Comparison of ENCODE assay signal across 12 mouse cellular contexts in genomic region chr2:163875484-163875883, GRCm38 (mm10). TPM values are rescaled to one million over a fixed set of nuclear protein-coding genes. Genes with fewer than 3 reads are reported as not detected.
A peak's percentile ranks its signal among the peaks of the same experiment; 100 is the strongest.
DNase-seq lines count a peak whose midpoint lies in the region; ATAC-seq and TF ChIP-seq lines count a peak whose summit lies in the region.
"Had no signal": no experiment of that assay in that cellular context is flagged by ENCODE, and none has a peak within 500 bp of the region (broad histone marks: within the 10 kb centered on the region; RNA-seq: fewer than 3 reads in every experiment).

No protein-coding gene starts in this region.

- no peak overlapping the region for H3K4me3 ChIP-seq in left cerebral cortex, adult 2 months
- H3K4me3 ChIP-seq in forebrain, embryonic 16.5 days (replicated peaks; ENCODE audit: low read length), result no peak overlapping the region
- H3K4me3 ChIP-seq in neural tube, embryonic 13.5 days, result no peak overlapping the region
- H3K4me3 ChIP-seq in heart, embryonic 12.5 days, result no peak overlapping the region
- H3K4me3 ChIP-seq: limb, embryonic 12.5 days had no signal

- intact Hi-C loops in left cerebral cortex, adult 2 months (cut with DNase I), result no loop called here

- peaks cover 18% of the 10 kb centered on the region for H3K4me1 ChIP-seq in forebrain, embryonic 16.5 days (replicated peaks; ENCODE audit: control insufficient read depth, insufficient read depth, low read length)
- peaks cover 32% of the 10 kb centered on the region for H3K4me1 ChIP-seq in neural tube, embryonic 13.5 days (replicated peaks)
- H3K4me1 ChIP-seq in heart, embryonic 12.5 days (replicated peaks), result peaks cover 18% of the 10 kb centered on the region
- H3K4me1 ChIP-seq: limb, embryonic 12.5 days had no signal

- H3K36me3 ChIP-seq in forebrain, embryonic 16.5 days (ENCODE audit: control insufficient read depth, insufficient read depth), result no peaks in the 10 kb centered on the region
- H3K36me3 ChIP-seq in neural tube, embryonic 13.5 days, result no peaks in the 10 kb centered on the region
- no peaks in the 10 kb centered on the region for H3K36me3 ChIP-seq in heart, embryonic 12.5 days
- H3K36me3 ChIP-seq: limb, embryonic 12.5 days had no signal

- H3K27me3 ChIP-seq in forebrain, embryonic 16.5 days (replicated peaks; ENCODE audit: control insufficient read depth, insufficient read depth, low read length), result peaks cover 4% of the 10 kb centered on the region; the same call in 1 of the 2 replicates
- H3K27me3 ChIP-seq in neural tube, embryonic 13.5 days, result no peaks in the 10 kb centered on the region
- peaks cover 30% of the 10 kb centered on the region for H3K27me3 ChIP-seq in heart, embryonic 12.5 days (replicated peaks)

- 41% methylated on average over 7 of the region's 7 CpGs for WGBS in forebrain, embryonic 16.5 days
- WGBS in neural tube, embryonic 13.5 days, result 60% methylated on average over 7 of the region's 7 CpGs
- WGBS in heart, embryonic 12.5 days, result 58% methylated on average over 7 of the region's 7 CpGs

- H3K4me2 ChIP-seq in forebrain, embryonic 16.5 days (ENCODE audit: low read length), result no peak overlapping the region
- H3K4me2 ChIP-seq in neural tube, embryonic 13.5 days, result no peak overlapping the region
- H3K4me2 ChIP-seq in heart, embryonic 12.5 days, result no peak overlapping the region
- H3K4me2 ChIP-seq: limb, embryonic 12.5 days had no signal

- no peak overlapping the region for H3K9ac ChIP-seq in forebrain, embryonic 16.5 days (replicated peaks; ENCODE audit: low read depth, low read length)
- H3K9ac ChIP-seq in neural tube, embryonic 13.5 days, result no peak overlapping the region
- H3K9ac ChIP-seq in heart, embryonic 12.5 days, result no peak overlapping the region
- H3K9ac ChIP-seq: limb, embryonic 12.5 days had no signal

- TF ChIP-seq CTCF in left cerebral cortex, adult 2 months (IDR thresholded peaks at IDR 0.05), result no peak

- H3K27ac ChIP-seq in left cerebral cortex, adult 2 months, result peak overlapping the region; percentile 61; the same call in 1 of the 2 replicates
- no peak overlapping the region for H3K27ac ChIP-seq in forebrain, embryonic 16.5 days (ENCODE audit: low read length)
- H3K27ac ChIP-seq in neural tube, embryonic 13.5 days (replicated peaks), result peak overlapping the region; percentile 34
- H3K27ac ChIP-seq in heart, embryonic 12.5 days (ENCODE audit: poor library complexity, severe bottlenecking), result no peak overlapping the region
- H3K27ac ChIP-seq: limb, embryonic 12.5 days had no signal

- peak; percentile 82 for ATAC-seq in forebrain, embryonic 16.5 days
- peak; percentile 78 for ATAC-seq in neural tube, embryonic 13.5 days (ENCODE audit: low read depth)
- ATAC-seq in heart, embryonic 12.5 days (ENCODE audit: insufficient number of reproducible peaks, low FRiP score), result no peak

- DNase-seq in adrenal gland, postnatal 14 days, result peak; percentile 59
- no peak for DNase-seq in adrenal gland, adult (ENCODE audit: inconsistent age in 2 of 2, low spot score in 1 of 2)
- no peak for DNase-seq in left cerebral cortex, adult 2 months (ENCODE audit: extremely low spot score in 1 of 2, low spot score in 2 of 2)
- no peak for DNase-seq in left cerebral cortex, adult 9 months (ENCODE audit: low spot score in 2 of 2)
- no peak for DNase-seq in cerebellum, adult 9-10 months
- DNase-seq: kidney, adult 11 months had no signal

- H3K9me3 ChIP-seq in forebrain, embryonic 16.5 days (ENCODE audit: control insufficient read depth, low read length), result no peaks in the 10 kb centered on the region
- H3K9me3 ChIP-seq in neural tube, embryonic 13.5 days, result no peaks in the 10 kb centered on the region
- H3K9me3 ChIP-seq in heart, embryonic 12.5 days (replicated peaks), result no peaks in the 10 kb centered on the region
- H3K9me3 ChIP-seq: limb, embryonic 12.5 days had no signal

RNA-seq across cellular contexts. Expression of gene Kcnk15, which starts 22.0 kb away (rescaled TPM):
- not detected in 2 replicates for total RNA-seq in adrenal gland, postnatal 14 days (2021)
- under 1 TPM in 1 of 2 experiments, not detected in 1; 0.28 TPM for total RNA-seq in left cerebral cortex, adult 2 months (2021)
- not detected in 2 replicates for polyA plus RNA-seq in forebrain, embryonic 16.5 days (2015; fragmentation: Nextera tagmentation; extraction: Ambion mirVana)
- polyA plus RNA-seq in neural tube, embryonic 13.5 days (2015; fragmentation: Nextera tagmentation; extraction: Ambion mirVana), result not detected in 2 replicates
- not detected in 2 replicates for polyA plus RNA-seq in heart, embryonic 12.5 days (2016; fragmentation: Nextera tagmentation; extraction: Ambion mirVana)
- total RNA-seq: common myeloid progenitor, adult 5-6 weeks had no signal
- polyA plus RNA-seq: gonadal fat pad, adult 2 months; limb, embryonic 12.5 days had no signal

RNA-seq across cellular contexts. Expression of gene Rims4, which starts 43.0 kb away (rescaled TPM):
- 72.1 and 92.7 TPM in 2 replicates for total RNA-seq in adrenal gland, postnatal 14 days (2021)
- 10 to 100 TPM; 85.4 to 89.5 TPM for total RNA-seq in left cerebral cortex, adult 2 months (2021)
- polyA plus RNA-seq in forebrain, embryonic 16.5 days (2015; fragmentation: Nextera tagmentation; extraction: Ambion mirVana), result 7.0 and 9.8 TPM in 2 replicates
- polyA plus RNA-seq in neural tube, embryonic 13.5 days (2015; fragmentation: Nextera tagmentation; extraction: Ambion mirVana), result 8.5 and 8.7 TPM in 2 replicates
- 0.65 and 0.77 TPM in 2 replicates for polyA plus RNA-seq in heart, embryonic 12.5 days (2016; fragmentation: Nextera tagmentation; extraction: Ambion mirVana)
- total RNA-seq: common myeloid progenitor, adult 5-6 weeks had no signal

RNA-seq across cellular contexts. Expression of gene Ccn5, which starts 54.8 kb away (rescaled TPM):
- total RNA-seq in adrenal gland, postnatal 14 days (2021), result 0.26 TPM in 1 of 2 replicates, not detected in the other
- under 1 TPM; 0.19 to 0.38 TPM for total RNA-seq in left cerebral cortex, adult 2 months (2021)
- 0.15 and 0.27 TPM in 2 replicates for polyA plus RNA-seq in forebrain, embryonic 16.5 days (2015; fragmentation: Nextera tagmentation; extraction: Ambion mirVana)
- 0.32 TPM in 1 of 2 replicates, not detected in the other for polyA plus RNA-seq in neural tube, embryonic 13.5 days (2015; fragmentation: Nextera tagmentation; extraction: Ambion mirVana)
- 0.14 and 0.26 TPM in 2 replicates for polyA plus RNA-seq in heart, embryonic 12.5 days (2016; fragmentation: Nextera tagmentation; extraction: Ambion mirVana)
- total RNA-seq: common myeloid progenitor, adult 5-6 weeks had no signal

Comparison
In these comparisons a context has a peak if more than half of its experiments do, and no peak if none do; other contexts are left out.
1. H3K27ac ChIP-seq: peak in left cerebral cortex, adult 2 months (single experiment) and neural tube, embryonic 13.5 days (single experiment); none in forebrain, embryonic 16.5 days (single experiment) and heart, embryonic 12.5 days (single experiment).